Mouse (Mus musculus) G1E (cell line): ENCODE measurements around the gene Pax2.

Experiments
- CTCF ChIP-seq: IDR thresholded peaks from 2 replicates; pipeline ENCODE4 v1.5.1; 2012; ENCODE audit warnings: low read depth, low read length, inconsistent platforms, mixed read lengths
- TAL1 ChIP-seq: conservative IDR thresholded peaks from 2 replicates; pipeline ENCODE4 v1.6.1; 2012; ENCODE audit warnings: low read depth, low read length, inconsistent platforms, mixed read lengths

- no peak for TF ChIP-seq CTCF
- no peak for TF ChIP-seq TAL1
These were observed 15.7 kb downstream of the Pax2 start for GRCm38 (mm10) chr19:44771499-44771898.
